Mouse (Mus musculus): Measurements from ENCODE around the gene Rabgap1l. TPM values are rescaled to one million over a fixed set of nuclear protein-coding genes. Genes with fewer than 3 reads are reported as not detected.
A peak's percentile ranks its signal among the peaks of the same experiment; 100 is the strongest.

Gene Rabgap1l
- polyA plus RNA-seq, 1 experiment from 2014 or later: 10.1 TPM

DNA sequence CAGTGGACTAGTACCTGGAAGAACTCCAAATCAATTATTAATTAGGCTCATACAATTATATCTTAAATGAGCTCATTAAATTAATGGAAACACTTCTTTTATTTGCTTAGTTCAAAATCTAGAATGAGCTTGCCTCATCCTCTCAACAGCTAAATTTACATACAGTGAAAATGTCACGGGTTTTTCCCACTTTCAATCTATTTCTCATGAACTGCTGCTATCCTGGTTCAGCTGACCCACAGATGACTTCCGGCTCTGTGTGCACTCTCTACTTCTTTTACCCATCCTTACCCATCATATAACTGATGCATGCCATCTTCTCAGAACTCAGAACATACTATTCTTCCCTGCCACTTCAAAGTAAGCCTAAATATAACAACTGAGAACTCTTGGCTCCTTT is 452.4 kb downstream of the Rabgap1l start:
- no peaks in the 10 kb centered on the region for H3K27me3 ChIP-seq
- no peak for ATAC-seq (replicated peaks; ENCODE audit: low FRiP score)
- WGBS: 69% methylated on average over 2 of the region's 2 CpGs
- H3K9ac ChIP-seq: no peak overlapping the region
- H3K36me3 ChIP-seq: no peaks in the 10 kb centered on the region
- H3K4me2 ChIP-seq: no peak overlapping the region
- no peak overlapping the region for H3K27ac ChIP-seq
- no peaks in the 10 kb centered on the region for H3K4me1 ChIP-seq
- no peak overlapping the region for H3K4me3 ChIP-seq (replicated peaks)
- H3K9me3 ChIP-seq (replicated peaks): no peaks in the 10 kb centered on the region

DNA sequence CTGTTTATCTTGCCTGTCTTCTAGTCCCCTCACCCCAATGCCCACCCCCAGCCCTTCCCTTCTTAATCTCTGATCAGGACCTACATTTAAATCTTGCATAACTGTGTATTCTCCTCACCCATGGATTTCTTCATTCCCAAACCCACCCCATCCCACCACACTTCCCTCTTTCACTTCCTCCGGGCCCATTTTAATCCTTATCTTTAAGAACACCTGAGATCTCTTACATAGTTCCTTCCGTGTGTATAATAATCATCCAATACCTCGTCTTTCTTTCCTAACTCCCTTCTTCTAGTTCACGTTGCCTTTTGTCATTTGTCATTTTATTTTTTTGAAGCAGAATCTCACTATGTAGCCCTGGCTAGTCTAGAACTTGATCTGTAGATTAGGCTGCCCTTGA is 453.6 kb downstream of the Rabgap1l start:
- H3K27ac ChIP-seq: no peak overlapping the region
- ATAC-seq (replicated peaks; ENCODE audit: low FRiP score): no peak
- WGBS: 77% methylated on average over 4 of the region's 4 CpGs
- H3K4me3 ChIP-seq (replicated peaks): no peak overlapping the region
- H3K9me3 ChIP-seq (replicated peaks): no peaks in the 10 kb centered on the region
- no peak overlapping the region for H3K4me2 ChIP-seq
- no peak overlapping the region for H3K9ac ChIP-seq
- H3K4me1 ChIP-seq: no peaks in the 10 kb centered on the region
- no peaks in the 10 kb centered on the region for H3K27me3 ChIP-seq
- no peaks in the 10 kb centered on the region for H3K36me3 ChIP-seq

DNA sequence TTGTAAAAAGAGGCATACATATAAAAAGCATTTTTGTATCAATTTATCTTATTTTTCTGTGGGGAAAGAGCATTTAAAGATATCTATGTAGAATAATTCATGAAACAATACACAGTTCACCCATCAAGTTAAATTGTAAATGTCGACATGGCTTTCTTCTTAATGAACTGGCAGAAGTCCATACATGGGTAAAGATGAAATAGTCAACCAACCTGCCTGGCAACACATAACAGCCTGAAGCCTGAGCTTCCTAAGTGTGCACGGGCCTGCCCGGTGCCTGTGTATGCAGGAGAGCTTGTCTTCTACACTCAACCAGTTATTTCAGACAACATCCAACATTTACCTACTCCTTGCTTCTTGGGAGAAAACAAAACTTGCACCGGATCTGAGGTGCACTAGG is 458.2 kb downstream of the Rabgap1l start:
- 88% methylated on average over 4 of the region's 4 CpGs for WGBS

DNA sequence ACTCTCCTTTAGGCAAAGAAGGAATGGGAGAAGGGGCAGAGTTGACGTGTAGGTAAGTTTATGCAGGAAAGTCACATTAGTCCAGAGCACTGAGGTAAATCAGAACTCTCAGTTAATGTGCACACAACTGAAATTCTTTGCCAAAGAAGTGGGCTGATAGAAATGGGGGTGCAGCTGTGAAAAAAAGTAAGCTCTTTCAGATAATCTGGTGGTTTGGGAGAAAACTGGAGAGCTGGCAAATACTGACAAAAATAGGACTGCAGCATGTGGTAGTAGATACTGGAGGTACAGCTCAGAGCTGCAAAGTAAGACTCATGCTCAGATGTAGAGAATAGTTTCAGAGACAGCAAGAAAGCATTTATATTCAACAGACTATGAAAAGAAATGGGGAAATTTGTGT is 462.2 kb downstream of the Rabgap1l start:
- Histone ChIP-seq H3K9me3 (replicated peaks) (no peaks in the 10 kb centered on the region), H3K27me3 (no peaks in the 10 kb centered on the region), H3K36me3 (no peaks in the 10 kb centered on the region), H3K4me3 (replicated peaks) (no peak overlapping the region), H3K27ac (no peak overlapping the region), H3K4me2 (no peak overlapping the region), H3K4me1 (no peaks in the 10 kb centered on the region), H3K9ac (no peak overlapping the region)
- ATAC-seq (replicated peaks; ENCODE audit: low FRiP score): no peak
- WGBS: 45% methylated on average over 1 of the region's 1 CpGs

More for the DNA sequence above, 458.2 kb downstream of the Rabgap1l start:
- ATAC-seq (replicated peaks; ENCODE audit: low FRiP score): no peak
- H3K27me3 ChIP-seq: no peaks in the 10 kb centered on the region
- no peak overlapping the region for H3K4me2 ChIP-seq
- H3K4me3 ChIP-seq (replicated peaks): no peak overlapping the region
- no peaks in the 10 kb centered on the region for H3K9me3 ChIP-seq (replicated peaks)
- H3K4me1 ChIP-seq: no peaks in the 10 kb centered on the region
- no peak overlapping the region for H3K27ac ChIP-seq
- H3K36me3 ChIP-seq: no peaks in the 10 kb centered on the region
- H3K9ac ChIP-seq: no peak overlapping the region

DNA sequence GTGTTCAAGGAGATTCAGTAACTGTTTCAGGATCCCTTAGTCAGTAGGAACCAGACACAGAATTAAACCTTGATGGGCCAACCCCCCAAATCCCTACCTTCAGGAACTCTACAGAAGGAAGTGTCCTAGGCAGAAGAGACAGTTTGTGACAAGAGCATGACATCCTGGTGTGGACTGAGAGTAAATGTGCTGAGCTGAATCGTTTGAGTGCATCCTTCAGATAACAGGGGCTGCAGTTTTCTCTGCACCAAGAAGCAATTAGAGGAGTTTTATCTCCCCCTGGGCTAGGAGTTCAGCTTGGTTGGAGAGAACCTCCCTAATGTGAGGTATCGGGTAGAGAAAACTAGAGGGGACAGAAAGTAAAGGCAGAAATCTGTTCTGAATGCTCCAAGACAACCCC is 462.8 kb downstream of the Rabgap1l start:
- 45% methylated on average over 2 of the region's 2 CpGs for WGBS
- H3K4me3 ChIP-seq (replicated peaks): no peak overlapping the region
- no peak overlapping the region for H3K9ac ChIP-seq
- no peaks in the 10 kb centered on the region for H3K27me3 ChIP-seq
- H3K4me1 ChIP-seq: 0 out of 2 replicates have a peak, but pooled peaks cover 4% of the 10 kb centered on the region
- H3K4me2 ChIP-seq: no peak overlapping the region
- H3K36me3 ChIP-seq: no peaks in the 10 kb centered on the region
- H3K9me3 ChIP-seq (replicated peaks): no peaks in the 10 kb centered on the region
- no peak for ATAC-seq (replicated peaks; ENCODE audit: low FRiP score)
- no peak overlapping the region for H3K27ac ChIP-seq

DNA sequence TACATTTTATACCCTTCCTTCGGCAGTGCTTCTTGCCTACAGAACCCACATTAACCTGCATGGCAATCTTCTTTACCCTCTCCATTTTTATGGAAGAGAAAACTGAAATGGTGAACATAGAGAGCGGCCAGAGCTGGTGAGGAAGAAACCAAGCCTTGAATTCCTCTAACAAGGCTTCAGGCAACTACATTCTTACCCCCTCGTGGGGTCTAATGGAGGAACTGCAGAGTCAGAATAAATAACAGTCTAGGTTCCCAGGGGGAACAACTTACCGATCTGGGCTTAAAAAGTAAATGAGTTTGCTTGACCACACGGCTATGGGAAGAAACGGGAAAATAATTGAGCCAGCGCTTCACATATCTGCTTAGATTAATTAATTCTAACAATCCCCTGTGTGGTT is 463.2 kb downstream of the Rabgap1l start:
- 68% methylated on average over 7 of the region's 7 CpGs for WGBS
- Histone ChIP-seq H3K9ac (no peak overlapping the region), H3K27me3 (no peaks in the 10 kb centered on the region), H3K4me1 (0 out of 2 replicates have a peak, but pooled peaks cover 4% of the 10 kb centered on the region), H3K4me2 (no peak overlapping the region), H3K9me3 (replicated peaks) (no peaks in the 10 kb centered on the region), H3K4me3 (replicated peaks) (no peak overlapping the region), H3K27ac (no peak overlapping the region), H3K36me3 (no peaks in the 10 kb centered on the region)
- no peak for ATAC-seq (replicated peaks; ENCODE audit: low FRiP score)

DNA sequence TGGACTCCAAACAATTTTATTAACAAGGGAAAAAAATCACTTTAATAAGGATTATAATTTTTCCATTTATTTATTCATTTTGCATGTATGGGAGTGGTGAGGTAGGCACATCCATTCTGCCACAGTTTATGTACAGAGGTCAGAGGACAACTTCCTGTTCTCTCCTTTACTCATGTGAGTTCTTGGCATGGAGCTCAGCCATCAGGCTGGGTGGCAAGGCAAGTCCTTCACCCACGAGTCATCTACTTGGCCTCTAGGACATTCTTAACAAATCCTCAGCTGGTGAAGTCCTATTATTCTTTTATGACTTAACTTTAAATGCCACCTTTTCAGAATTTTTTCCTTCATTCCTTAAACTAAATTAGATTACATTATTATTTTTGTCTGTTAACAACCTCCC is 465.5 kb downstream of the Rabgap1l start:
- Histone ChIP-seq H3K4me2 (no peak overlapping the region), H3K9ac (no peak overlapping the region), H3K9me3 (replicated peaks) (no peaks in the 10 kb centered on the region), H3K36me3 (no peaks in the 10 kb centered on the region), H3K4me1 (0 out of 2 replicates have a peak, but pooled peaks cover 4% of the 10 kb centered on the region), H3K27ac (no peak overlapping the region), H3K4me3 (replicated peaks) (no peak overlapping the region), H3K27me3 (no peaks in the 10 kb centered on the region)
- ATAC-seq (replicated peaks; ENCODE audit: low FRiP score): no peak
- 70% methylated on average over 1 of the region's 1 CpGs for WGBS

DNA sequence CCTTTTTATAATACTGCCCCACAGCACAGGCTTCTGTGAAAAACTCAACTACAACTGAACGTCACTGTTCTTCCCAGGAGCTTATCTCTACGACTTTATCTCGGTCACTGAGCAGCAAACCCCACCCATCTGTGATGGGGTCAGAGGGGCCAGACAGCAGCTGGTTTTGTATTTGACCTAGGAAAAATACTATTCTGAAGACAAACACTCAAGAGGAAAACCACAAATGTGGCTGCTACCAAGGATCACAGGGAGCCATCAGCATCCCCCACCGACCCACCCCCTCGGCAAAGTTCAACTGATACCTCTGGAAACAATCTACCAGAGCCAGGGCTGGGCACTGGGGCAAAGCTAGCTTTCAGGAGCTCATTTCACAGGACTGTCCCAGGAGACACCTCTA is 467.5 kb downstream of the Rabgap1l start:
- Histone ChIP-seq H3K27ac (no peak overlapping the region), H3K4me3 (replicated peaks) (no peak overlapping the region), H3K9ac (no peak overlapping the region), H3K4me1 (0 out of 2 replicates have a peak, but pooled peaks cover 4% of the 10 kb centered on the region), H3K4me2 (no peak overlapping the region), H3K36me3 (no peaks in the 10 kb centered on the region), H3K27me3 (no peaks in the 10 kb centered on the region), H3K9me3 (replicated peaks) (no peaks in the 10 kb centered on the region)
- no peak for ATAC-seq (replicated peaks; ENCODE audit: low FRiP score)
- 45% methylated on average over 5 of the region's 5 CpGs for WGBS

DNA sequence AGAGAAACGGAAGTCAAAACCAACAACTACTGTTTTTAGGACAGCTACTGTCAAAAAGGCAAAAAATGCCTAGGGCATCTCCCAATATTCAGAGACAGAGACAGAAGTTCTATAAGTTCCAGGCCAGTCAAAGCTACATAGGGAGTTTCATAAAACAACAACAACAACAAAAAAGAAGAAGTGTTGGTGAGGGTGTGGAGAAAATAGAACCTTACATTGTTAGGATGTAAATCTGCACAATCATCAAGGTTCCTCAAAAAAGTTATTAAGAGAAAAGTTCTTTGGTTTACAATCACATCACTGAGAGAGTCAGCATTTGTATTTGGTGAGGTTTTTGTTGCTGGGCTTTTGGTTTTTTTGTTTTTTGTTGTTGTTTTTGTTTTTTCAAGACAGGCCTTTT is 472.3 kb downstream of the Rabgap1l start:
- no peak overlapping the region for H3K27ac ChIP-seq
- H3K36me3 ChIP-seq: no peaks in the 10 kb centered on the region
- H3K9me3 ChIP-seq (replicated peaks): no peaks in the 10 kb centered on the region
- no peak overlapping the region for H3K9ac ChIP-seq
- H3K4me3 ChIP-seq (replicated peaks): no peak overlapping the region
- H3K27me3 ChIP-seq: no peaks in the 10 kb centered on the region
- H3K4me1 ChIP-seq: 0 out of 2 replicates have a peak, but pooled peaks cover 4% of the 10 kb centered on the region
- 84% methylated on average over 1 of the region's 1 CpGs for WGBS
- no peak for ATAC-seq (replicated peaks; ENCODE audit: low FRiP score)
- no peak overlapping the region for H3K4me2 ChIP-seq

DNA sequence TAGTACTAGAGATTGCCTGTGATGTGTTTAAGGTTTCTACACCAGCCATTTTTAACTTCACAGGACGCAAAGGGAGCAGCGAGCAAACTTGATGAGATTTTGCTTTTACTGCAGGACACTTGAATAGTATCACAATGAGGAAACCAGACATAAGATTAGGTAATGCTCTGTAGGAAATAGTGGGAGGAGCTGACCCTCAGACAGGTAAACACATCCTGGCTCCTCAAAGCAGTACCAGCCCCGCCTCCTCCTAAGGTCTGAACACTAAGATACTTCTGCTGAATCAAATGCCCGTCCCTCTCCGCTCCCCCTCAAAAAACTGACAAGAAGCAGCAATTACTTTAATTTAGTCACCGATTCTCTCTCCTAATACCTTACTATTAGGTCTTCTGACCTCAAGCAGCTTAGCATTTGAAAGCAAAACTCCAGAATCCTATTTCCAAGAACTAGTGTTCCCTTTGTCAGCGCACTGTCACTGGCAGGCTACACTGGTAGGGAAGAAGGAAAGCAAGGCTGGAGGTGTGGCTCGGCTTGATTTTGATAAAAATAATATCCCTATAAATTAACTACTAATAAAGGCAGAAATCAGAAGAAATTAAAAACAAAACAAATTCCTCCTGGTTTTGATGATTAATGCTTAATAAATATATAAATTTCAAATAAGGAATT is 474.8 kb downstream of the Rabgap1l start:
- 82% methylated on average over 8 of the region's 8 CpGs for WGBS
- ATAC-seq (replicated peaks; ENCODE audit: low FRiP score): no peak
- no peaks in the 10 kb centered on the region for H3K4me1 ChIP-seq

DNA sequence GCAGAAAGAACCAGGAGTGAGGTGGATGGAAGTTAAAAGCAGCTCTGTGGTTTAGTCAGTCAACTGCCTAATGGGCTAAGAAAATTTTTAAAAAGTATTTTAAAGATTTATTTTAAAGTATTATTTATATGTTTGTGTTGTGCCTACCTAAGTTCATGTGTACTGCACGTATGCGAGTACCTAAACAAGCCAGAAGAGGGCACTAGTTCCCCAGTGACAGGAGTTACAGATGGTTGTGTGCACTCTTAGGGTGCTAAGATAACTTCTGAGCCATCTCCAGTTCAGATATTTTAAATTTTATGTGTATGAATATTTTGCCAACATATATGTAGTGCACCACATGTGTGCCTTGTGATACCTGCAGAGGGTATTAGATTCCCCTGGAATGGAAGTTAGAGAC is 476.8 kb downstream of the Rabgap1l start:
- ATAC-seq (replicated peaks; ENCODE audit: low FRiP score): no peak
- Histone ChIP-seq H3K4me1 (no peaks in the 10 kb centered on the region), H3K4me3 (replicated peaks) (no peak overlapping the region), H3K36me3 (no peaks in the 10 kb centered on the region), H3K27ac (no peak overlapping the region), H3K9me3 (replicated peaks) (no peaks in the 10 kb centered on the region), H3K4me2 (no peak overlapping the region), H3K9ac (no peak overlapping the region), H3K27me3 (no peaks in the 10 kb centered on the region)
- 100% methylated on average over 2 of the region's 2 CpGs for WGBS

More for the DNA sequence above, 474.8 kb downstream of the Rabgap1l start:
- Histone ChIP-seq H3K36me3 (no peaks in the 10 kb centered on the region), H3K9me3 (replicated peaks) (no peaks in the 10 kb centered on the region), H3K27ac (no peak overlapping the region), H3K4me2 (no peak overlapping the region), H3K27me3 (no peaks in the 10 kb centered on the region), H3K9ac (no peak overlapping the region), H3K4me3 (replicated peaks) (no peak overlapping the region)

DNA sequence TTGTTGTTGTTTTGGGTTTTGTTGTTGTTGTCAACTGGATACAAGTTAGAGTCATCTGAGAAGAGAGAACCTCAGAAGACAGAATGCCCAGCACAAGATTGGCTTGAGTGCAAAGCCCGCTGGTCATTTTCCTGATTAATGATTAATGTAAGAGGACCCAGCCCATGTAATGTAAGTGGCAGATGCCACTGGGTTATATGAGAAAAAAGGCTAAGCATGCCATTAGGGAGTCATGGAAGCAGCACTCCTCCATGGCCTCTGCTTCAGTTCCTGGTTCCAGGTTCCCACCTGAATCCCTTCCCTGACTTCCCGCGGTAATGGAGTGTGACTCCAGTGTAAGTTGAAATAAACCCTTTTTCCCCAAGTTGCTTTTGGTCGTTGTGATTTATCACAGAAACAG is 480.4 kb downstream of the Rabgap1l start:
- Histone ChIP-seq H3K9ac (no peak overlapping the region), H3K27me3 (no peaks in the 10 kb centered on the region), H3K4me2 (no peak overlapping the region), H3K4me1 (0 out of 2 replicates have a peak, but pooled peaks cover 2% of the 10 kb centered on the region), H3K9me3 (replicated peaks) (no peaks in the 10 kb centered on the region), H3K36me3 (no peaks in the 10 kb centered on the region), H3K4me3 (replicated peaks) (no peak overlapping the region), H3K27ac (no peak overlapping the region)
- ATAC-seq (replicated peaks; ENCODE audit: low FRiP score): peak; percentile 76
- WGBS: 70% methylated on average over 4 of the region's 4 CpGs

DNA sequence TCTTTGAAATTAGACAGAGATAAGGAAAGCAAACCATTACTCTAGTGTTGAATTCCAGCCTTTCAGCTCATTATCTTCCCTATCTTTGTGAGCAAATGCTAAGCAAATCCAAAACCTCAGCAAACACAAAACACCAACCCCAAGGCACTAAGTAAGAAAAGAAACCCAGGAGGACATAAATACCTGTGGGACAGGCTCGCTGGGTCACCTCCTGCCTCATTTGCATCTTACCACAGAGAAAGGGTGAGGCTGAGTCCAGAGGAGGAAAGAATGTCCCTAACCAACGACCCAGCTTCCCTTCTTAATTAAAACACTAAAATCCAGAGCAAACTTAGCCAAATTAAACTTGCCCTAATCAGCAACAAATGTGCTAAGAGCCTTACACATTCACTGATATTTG is 481.1 kb downstream of the Rabgap1l start:
- 17% methylated on average over 2 of the region's 2 CpGs for WGBS
- Histone ChIP-seq H3K27ac (no peak overlapping the region), H3K4me2 (no peak overlapping the region), H3K9me3 (replicated peaks) (no peaks in the 10 kb centered on the region), H3K4me3 (replicated peaks) (no peak overlapping the region), H3K36me3 (no peaks in the 10 kb centered on the region), H3K27me3 (no peaks in the 10 kb centered on the region), H3K9ac (no peak overlapping the region), H3K4me1 (0 out of 2 replicates have a peak, but pooled peaks cover 2% of the 10 kb centered on the region)
- no peak for ATAC-seq (replicated peaks; ENCODE audit: low FRiP score)
